Mouse (Mus musculus) adrenal gland, postnatal 14 days (tissue): Measurements from ENCODE around the gene Tbx18. TPM values are rescaled to one million over a fixed set of nuclear protein-coding genes. Genes with fewer than 3 reads are reported as not detected.
A peak's percentile ranks its signal among the peaks of the same experiment; 100 is the strongest.

Source experiments
- DNase-seq: peaks from one replicate; pipeline ENCODE4 v3.0.0; 2021; ENCODE audit warnings: mixed read lengths
- long read RNA-seq, 2 experiments: library from polyadenylated mRNA; stranded (forward); transcript quantifications; one replicate each; pipeline ENCODE4 v2.0.0; 2021
- total RNA-seq: library from RNA; stranded (reverse); gene quantifications from 2 replicates; pipeline ENCODE4 v1.2.3, GENCODE M21; 2021

Tbx18 gene
- total RNA-seq, result 3.0 and 3.3 TPM in 2 replicates
- long read RNA-seq, experiment 1, partial matches to known transcripts, result 1 of 2 reads
- long read RNA-seq, experiment 1, other reads (novel, unspliced or antisense), result 1 of 2 reads
- long read RNA-seq, experiment 2, full-length matches to known transcripts, result 1 of 1 reads
- long read RNA-seq, experiment 2, partial matches to known transcripts, result 0 of 1 reads
- long read RNA-seq, experiment 2, other reads (novel, unspliced or antisense), result 0 of 1 reads

DNA sequence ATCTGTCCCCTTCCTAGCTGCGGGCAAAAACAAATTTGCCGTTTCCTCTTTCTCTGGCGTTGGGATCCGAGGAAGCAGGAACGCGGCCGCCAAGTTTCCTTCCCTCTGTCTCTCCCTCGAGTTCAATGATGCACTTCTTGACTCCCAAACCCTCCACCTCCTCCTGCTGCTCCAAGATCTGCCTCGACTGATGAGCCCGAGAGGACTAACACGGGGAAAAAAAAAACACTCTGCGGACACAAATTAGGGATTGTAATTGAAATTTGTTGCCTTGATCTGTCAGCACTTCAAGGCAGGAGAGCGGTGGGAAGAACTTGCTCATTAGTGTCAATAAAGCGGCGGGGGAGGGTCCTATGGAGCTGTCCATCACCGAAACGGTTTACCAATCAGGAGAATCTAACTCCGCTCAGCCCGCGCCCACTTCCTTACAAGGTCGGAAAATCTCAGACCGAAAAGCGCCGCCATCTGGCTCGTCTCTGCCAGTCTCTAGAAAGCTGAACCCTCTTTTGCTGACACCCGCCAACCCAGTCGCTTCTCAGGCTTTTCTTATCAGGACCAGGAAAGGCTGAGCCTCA is at the start of gene Tbx18:
Gene Tbx18, minus strand, starts transcription at position 300 of the 575 bp plus-strand sequence.
- DNase-seq, result peak; percentile 75

DNA sequence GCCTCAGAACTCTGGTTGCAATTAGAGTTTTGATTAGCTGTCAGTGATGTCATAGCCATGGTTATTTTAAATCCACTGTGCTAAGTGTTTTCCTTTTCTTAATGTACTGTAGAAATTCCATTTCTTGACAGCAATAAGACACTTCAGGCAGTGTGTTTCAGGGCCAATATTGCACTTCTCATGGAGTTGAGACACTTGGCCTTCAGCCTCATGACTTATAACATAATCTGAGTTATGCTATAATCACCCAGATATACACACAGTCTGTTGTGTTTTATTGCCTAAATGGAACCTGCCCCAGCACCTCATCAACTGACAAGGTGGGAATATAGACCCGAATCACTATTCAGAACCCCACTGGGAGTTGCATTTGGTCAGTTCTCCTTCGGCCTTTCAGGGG is 42.9 kb upstream of the Tbx18 start:
- no peak for DNase-seq

DNA sequence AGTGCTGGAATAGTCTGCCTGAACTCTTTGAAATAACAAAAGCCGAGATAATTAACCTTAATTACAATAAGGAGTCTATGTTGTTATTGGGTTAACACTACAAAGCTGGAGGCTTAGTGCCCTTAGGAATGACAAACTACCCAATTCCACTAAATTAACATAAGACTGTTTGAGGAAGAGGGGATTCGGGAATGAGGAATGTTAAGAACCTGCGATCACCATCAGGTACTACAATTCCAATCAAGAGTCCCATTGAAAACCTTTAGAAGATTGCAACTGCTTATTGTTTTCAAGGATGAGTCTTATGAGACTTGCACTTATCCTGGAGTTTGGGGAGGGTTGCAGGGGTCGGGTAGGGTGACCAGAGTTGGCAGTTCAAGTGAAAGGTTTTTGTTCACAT is 24.6 kb upstream of the Tbx18 start:
- DNase-seq, result no peak

DNA sequence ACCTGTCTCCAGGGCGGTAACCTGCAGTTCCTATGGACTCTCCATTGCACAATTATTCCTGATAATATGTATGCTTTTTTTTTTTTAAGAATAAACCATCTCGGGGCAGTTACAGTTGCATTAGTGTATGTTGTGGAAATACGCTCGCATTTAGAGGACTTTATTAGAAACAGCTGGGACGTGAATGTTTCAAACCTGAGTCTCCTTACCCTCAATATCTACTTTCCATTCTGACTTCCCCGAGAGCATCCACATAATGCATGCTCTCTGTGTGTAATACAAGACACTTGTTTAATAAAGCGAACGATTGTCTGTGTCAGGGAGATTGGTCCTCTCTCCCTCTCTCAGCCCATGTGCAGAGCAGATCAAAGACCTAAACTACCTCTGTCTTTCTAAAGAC is 10.5 kb upstream of the Tbx18 start:
- DNase-seq, result no peak

DNA sequence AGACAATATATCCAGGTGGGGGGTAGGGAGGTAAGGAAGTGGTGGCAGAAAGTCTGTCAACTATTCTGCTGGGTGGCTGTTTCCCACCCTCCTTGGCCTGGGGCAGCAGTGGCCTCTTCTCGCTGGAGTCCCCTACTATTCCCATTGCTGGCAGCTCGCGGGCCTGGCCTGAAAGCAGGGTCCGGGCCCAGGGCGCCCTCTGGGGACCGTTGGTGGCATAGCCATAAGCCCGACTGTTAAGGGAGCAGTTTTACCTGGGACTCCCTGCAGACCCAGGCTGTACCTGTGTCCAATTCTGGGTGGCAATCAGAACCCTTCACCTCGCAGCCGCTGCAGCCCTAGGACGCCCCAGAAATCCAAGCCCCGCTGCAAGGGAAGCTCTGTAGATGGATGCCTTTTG is 9.6 kb upstream of the Tbx18 start:
- DNase-seq, result peak; percentile 75

- no peak for DNase-seq
These were observed 9.2 kb upstream of the Tbx18 start for GRCm38 (mm10) chr9:87740241-87740645.

GRCm38 (mm10) chr9:87739543-87740161 is 8.6 kb upstream of the Tbx18 start:
- no peak for DNase-seq

DNA sequence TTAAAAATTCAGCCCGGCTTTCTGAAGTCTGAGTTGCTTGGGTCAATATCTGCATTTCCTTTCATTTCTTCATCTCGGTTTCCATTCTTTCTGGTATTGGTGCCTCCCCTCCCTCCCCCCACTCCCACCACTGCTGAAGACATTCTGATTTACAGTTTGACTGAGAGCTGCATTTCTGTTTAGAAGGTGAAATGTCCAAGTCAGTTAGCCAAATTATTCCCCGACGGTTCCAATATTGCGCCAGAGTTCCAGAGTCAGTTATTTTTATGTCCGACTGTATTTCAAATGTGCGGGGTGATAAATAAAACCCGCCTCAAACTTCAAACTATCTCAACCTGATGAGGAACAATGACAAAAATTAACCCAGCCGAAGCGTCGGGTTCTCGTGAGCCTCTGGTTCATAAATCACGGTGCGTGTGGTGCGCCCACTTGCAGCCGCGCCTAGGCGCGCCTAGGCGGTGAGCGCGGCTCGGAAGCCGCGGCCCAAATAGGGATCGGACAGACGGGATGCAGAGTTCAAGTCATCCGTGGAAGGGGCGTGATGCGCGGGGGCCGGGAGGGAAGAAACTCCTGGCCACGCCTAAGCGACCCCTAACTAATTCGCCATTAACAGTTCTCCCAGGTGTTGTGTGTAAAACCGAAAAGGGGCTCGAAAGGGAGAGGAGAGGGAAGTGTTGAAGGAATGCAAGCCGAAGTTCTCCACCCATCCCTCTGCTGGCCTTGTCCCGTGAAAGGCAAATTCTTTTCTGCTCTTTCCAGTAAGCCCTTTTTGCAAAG is 7.9 kb upstream of the Tbx18 start:
- peak; percentile 5 for DNase-seq

DNA sequence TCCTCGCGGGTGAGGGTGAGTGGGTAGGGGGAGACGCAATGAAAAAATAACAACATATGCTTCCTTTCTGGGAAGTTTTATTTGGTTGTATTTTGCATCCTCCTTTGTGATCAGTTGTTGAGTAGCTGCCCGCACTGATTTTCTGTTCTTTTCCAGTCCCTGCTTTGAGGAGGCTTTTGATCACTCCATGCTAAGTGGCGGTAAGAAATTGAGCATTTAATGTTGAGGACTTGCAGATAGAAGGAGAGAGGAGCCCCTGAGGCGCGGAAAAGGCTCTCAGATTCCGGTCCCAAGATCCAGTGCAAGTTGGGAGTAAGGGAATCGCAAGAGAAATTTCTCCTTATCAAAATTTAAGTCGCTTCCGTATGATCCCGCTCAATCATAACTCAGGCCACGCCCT is 7.1 kb upstream of the Tbx18 start:
- no peak for DNase-seq

DNA sequence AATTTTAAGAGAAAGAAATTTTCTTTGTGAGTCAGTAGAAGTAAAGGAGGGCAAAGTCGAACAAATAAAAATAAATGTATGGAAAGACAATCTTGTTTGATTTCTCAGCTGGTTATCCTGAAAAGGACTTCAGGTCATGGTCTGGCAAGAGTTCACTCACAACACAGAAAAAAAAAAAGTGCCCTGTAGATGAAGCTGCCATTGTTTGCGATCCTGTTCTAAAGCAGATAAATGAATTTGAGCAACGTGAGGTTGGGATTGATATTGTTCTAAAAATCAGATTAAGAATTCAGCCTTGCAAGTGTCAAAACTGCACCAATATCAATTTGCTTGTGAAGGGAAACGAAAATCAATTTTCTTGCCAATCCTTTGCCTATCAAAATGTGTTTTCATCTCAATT is 6.2 kb upstream of the Tbx18 start:
- DNase-seq, result no peak

GRCm38 (mm10) chr9:87735046-87735445 is 4.0 kb upstream of the Tbx18 start:
- no peak for DNase-seq

DNA sequence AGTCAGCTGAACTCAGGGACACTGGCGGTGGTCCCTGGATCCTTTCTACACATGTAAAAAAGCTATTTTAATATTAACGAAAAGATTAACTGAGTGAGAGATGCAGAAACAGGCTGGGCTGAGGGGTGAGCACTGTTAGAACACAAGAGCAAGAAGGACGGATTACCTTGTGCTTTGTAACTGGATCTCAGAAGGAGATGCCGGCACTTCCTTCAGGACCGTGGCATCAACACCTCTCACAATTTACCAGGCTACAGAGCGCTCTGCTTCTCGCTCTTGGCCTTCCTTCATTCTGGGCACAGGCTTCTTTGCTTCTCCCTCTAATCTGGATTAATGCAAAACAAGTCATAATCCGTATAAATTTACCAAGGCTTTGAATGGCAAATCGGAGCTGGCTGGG is 3.6 kb upstream of the Tbx18 start:
- no peak for DNase-seq

DNA sequence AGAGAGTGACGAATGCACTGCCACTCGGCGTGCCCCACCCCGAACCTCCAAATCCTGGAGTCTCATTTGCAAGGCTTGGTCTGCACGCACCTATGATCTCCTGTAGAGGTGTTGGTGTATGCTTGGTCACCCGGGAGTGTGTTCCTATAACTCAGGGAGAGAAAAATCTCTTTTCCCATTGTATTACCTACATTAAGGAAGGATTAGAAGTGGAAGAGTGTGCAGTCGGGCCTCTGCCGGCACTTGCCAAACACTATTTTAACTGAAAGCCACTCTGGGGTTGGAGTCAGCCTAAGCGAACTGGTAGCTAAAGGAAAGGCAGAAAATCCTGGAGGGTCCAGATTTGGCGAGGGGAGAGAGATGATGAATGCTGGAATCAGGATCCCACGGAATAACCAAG is 2.7 kb upstream of the Tbx18 start:
- DNase-seq, result no peak

DNA sequence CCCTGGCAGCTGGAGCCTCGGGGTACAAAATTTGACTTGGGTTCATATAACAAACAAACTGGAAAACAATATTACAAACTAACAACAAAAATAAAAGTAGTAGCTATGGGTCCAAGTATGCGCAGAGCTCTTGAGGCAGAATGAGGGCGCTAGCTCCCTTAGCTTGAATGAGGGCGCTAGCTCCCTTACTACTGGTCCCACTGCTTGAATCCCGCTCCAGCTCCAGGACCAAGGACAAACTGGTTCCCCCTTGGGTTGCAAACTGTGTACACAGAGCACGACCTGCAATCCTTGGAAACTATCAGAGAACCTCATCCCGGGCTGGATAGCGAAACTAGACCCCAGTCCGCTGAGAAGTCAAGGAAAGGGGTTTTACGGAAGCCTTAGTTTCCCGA is 2.2 kb upstream of the Tbx18 start:
- DNase-seq, result no peak

- DNase-seq, result no peak
These were observed 1.6 kb upstream of the Tbx18 start for GRCm38 (mm10) chr9:87732416-87733235.

DNA sequence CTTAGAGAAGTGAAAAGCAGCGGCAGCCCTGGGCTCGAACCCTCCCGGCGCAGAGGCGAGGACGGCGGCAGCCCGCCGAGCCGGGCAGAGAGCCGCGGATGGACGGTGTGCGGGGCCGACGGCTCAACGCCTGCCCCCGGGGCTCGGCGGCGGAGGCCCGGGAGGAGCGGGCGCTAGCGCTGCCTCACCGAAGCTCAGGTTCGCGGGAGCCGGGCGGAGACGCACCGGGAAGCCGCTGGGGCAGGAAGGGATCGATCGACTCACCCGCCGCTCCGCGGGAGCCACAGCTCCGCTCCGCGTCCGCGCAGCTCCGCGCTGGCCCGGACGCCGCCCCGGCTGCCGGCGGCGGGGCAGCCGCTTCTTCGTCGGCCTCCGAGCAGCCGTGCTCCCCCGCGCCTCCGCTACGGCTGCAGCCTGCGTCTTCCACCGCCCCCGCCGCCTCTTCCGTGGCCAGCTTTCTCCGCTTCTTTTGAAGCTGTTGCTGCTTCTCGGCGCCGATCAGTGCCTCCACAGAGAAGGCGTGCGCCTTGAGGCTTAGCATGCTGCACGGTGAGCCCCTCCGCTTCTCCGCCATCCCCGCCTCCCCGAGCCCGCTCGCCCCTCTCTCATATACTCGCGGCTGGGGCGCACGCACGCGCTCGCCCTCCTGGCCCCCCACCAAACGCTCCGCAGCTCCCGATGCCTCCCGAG is 644 bp downstream of the Tbx18 start:
- DNase-seq, result peak; percentile 49

GRCm38 (mm10) chr9:87729316-87730270 is 1.5 kb downstream of the Tbx18 start:
- no peak for DNase-seq

GRCm38 (mm10) chr9:87728107-87728506 is 3.0 kb downstream of the Tbx18 start:
- no peak for DNase-seq

- DNase-seq, result no peak
These were observed 3.7 kb downstream of the Tbx18 start for GRCm38 (mm10) chr9:87727155-87727953.

- DNase-seq, result no peak
These were observed 9.3 kb downstream of the Tbx18 start for GRCm38 (mm10) chr9:87721793-87722192.
